Mouse (Mus musculus) C2C12 (cell line): ENCODE data around the gene BC107364.

ENCODE experiments used
- CEBPB ChIP-seq: IDR thresholded peaks from one replicate; pipeline ENCODE4 v1.6.1; 2011; ENCODE audit warnings: low read depth, mild to moderate bottlenecking, control low read depth, moderate library complexity
- CTCF ChIP-seq: IDR thresholded peaks from one replicate; pipeline ENCODE4 v1.5.1; 2011; ENCODE audit not compliant: control insufficient read depth, insufficient read depth, insufficient read length
- FOSL1 ChIP-seq: IDR thresholded peaks from one replicate; pipeline ENCODE4 v1.8.0; 2011; ENCODE audit warnings: mild to moderate bottlenecking, low read length; ENCODE audit not compliant: poor library complexity, insufficient read depth, severe bottlenecking
- MAX ChIP-seq: IDR thresholded peaks from one replicate; pipeline ENCODE4 v1.6.1; 2011; ENCODE audit warnings: mild to moderate bottlenecking, control low read depth
- USF1 ChIP-seq: IDR thresholded peaks from one replicate; pipeline ENCODE4 v1.6.1; 2011; ENCODE audit warnings: low read depth, mild to moderate bottlenecking, control low read depth, moderate library complexity

- TF ChIP-seq USF1, result no peak
- no peak for TF ChIP-seq CTCF
- no peak for TF ChIP-seq CEBPB
- TF ChIP-seq MAX, result no peak
- TF ChIP-seq FOSL1, result no peak
Observed at GRCm38 (mm10) chr3:96405004-96405403, 47.1 kb downstream of the BC107364 start.
